Mouse (Mus musculus): ENCODE data around the gene Cdca8.

Gene Cdca8

DNA sequence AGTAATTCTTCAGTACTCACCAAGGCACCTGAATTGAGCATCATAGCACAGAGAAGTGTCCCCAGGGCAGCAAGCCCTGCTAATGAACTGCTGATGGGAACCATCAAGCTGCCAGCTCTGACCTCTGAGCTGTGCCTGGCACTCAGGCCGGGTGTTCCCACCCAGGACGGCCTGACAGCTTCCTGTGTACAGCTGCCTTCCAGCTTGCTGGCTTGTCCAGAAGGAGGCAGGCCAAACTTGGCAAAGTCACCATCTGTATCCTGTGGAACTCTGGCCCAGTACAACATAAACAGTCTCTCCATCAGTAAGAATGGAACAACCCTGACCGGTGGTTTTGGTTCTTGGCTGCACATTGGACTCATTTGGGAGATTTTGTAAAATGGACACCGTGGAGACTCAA is 14.4 kb upstream of the Cdca8 start:
- DNase-seq (ENCODE audit: low spot score): no peak

DNA sequence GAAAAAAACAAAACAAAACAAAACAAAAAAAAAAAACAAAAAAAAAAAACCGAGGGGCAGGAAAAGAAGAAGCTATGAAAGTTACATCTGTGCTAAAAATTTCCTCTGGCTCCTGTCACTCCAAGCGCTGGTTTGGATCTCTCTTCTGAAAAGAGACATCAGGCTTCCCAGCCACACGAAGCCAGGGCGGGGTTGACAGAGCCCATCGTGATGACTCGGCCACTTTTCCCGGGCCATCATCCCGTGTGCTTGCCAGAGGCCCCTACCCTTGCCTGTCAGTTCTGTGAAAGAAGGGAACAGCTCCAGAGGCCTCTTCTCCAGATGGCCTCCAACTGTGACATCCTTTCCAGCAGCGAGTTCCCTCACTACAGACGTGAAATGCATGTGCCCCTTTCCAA is 11.9 kb upstream of the Cdca8 start:
- DNase-seq (ENCODE audit: low spot score): no peak

DNA sequence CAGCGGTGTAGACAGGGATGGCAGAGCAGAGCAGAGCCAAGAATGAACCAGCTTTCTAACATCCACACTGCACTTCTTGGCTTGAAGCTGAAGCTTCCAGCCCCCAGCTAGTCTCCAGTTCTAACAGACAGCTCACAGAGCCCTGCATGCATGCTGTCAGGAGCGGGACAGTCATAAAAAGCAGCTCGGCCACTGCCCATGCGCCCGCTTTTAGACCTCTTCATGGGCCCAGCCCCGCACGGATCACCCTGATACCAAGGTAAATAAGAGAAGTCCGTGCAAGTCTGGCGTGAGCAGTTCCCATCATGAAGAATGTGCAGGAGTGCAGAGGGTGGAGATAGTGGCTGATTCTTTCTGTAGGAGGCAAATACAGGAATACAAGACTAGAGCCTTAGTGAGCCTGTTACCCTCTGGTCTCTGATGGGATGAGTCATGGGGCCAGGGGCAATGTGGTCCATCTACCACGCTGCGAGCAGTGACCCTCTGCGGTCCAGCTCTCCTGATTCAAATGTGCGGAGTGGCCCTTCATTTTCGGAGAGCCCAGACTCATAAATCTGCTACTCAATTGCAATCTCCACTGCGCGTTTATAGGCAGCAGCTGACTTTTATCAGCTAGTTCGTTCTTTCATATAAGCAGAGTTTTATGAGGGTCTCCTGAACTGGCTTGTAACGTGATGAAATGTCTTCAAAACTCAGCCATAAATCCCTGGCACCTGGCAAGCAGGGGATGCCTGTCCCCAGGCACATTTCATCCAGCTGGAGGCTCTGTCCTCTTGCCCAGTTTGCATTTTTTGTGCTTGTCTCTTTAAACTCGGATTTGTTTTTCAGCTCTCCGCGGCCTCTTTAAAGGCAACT is 11.3 kb upstream of the Cdca8 start:
- DNase-seq (ENCODE audit: low spot score): no peak

DNA sequence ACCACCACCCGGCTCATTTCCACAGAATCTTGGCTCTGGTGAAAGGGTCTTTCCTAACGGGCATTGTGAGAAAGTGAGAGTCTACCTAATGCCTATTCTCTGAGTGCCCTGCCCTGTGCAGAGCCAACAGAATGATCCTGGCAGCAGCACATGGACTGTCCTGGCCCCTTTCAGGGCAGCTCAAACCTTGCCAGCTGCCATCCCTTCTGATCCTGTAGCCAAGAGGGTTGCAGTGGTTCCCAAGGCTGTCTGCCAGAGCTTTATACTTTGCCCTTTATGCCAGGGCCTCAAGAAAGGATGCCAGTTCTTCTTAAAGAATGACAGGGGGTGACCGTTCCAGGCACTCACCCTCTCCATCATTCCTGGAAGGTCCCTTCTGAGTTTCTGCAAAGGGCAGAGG is 10.4 kb upstream of the Cdca8 start:
- DNase-seq (ENCODE audit: low spot score): no peak

DNA sequence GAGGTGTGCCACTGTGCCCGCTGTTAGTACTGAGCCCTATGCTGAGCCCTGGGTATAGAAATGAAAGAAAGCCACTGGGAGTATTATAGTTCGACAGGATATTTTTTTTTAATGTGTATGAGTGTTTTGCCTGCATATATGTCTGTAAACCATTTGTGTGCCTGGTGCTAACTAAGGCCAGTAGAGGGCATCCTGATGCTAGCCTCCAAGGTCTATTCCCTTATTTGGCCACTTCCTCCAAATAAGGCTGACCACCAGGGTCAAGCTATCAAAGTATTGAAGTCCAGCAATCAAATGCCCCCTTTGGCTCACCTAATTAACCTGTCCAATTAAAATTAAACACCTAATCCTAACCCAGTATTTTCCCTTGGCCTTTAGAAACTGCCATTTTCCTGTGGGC is 5.8 kb upstream of the Cdca8 start:
- no peak for DNase-seq (ENCODE audit: low spot score)

DNA sequence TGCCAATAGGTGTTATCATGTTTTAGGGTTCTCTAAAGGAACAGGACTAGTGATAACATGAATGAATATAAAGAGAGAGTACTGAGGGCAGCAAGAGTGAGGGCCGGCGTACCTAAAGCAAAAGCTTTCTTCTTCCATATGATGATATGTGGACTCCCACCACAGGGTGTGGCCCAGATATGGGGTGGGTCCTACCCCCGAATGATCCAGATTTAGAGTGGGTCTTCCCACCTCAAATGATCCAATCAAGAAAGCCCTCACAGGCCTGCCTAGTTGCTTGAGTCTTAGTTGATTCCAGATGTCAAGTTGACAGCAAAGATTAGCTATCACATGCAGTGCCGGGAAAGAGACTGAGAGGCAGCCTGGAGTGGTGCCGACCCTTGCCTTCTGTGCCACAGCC is 4.7 kb upstream of the Cdca8 start:
- no peak for DNase-seq (ENCODE audit: low spot score)

DNA sequence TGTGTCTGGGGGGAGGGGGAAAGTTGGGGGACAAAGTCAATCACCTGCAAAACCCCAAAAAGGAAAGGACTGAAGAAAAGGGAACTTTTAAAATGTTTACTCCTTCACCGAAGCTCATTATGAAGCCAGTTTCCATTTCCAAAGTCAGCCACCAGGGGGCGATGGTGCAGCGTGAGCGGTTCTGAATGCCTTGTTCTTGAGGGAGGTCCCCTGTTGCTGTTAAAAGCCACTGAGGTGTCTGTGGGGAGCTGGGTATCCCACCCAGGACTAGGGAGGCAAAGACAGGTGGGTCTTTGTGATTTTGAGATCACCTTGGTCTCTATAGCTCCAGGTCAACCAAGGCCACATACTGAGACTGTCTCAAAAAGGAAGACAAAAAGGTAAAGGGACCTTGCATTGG is 3.9 kb upstream of the Cdca8 start:
- DNase-seq (ENCODE audit: low spot score): peak; percentile 52

DNA sequence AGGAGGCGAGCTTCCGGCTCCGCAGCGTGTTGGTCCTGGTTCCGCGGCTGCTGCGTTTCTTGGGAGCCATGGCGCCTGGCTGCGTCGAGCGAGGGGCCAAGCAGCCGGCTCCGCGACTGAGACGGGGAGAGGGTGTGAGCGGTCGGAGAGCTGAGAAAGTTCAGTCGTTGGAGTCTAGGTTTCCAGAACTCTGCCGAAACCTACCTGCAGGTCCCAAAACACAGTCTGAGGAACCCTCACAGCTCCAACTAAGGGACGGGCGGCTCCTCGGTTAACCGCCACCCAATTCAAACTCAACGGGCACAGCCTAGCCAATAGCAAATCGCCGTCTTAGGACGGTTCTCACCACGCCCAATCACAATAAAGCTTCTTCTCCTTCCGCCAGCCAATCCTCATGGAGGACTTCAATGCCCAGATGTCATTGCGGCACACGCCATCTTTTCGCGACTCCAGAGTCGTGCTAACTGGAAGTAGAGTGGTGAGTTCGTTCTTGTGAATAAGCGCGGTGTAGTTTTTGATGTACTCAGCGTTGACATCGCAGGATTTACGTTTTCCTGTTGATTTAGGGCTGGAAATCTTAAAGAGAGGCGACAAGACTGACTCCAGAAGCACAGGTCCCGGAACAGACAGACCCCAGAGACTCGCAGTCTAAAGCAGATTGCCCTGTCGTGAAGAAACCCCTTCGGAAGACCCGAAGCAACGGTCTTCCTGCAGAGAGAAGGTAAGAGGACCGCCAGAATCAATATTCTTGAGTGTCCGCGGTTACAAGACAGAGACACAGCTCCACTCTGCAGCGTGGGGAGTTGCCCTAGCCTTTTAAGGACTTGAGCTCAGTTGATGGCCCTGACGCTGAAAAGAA is 2.3 kb downstream of the Cdca8 start, which contains the start of gene 9930104L06Rik:
Gene 9930104L06Rik (plus strand): TSS at position 436 of the 859 bp plus-strand sequence.
- DNase-seq (ENCODE audit: low spot score): peak; percentile 95

DNA sequence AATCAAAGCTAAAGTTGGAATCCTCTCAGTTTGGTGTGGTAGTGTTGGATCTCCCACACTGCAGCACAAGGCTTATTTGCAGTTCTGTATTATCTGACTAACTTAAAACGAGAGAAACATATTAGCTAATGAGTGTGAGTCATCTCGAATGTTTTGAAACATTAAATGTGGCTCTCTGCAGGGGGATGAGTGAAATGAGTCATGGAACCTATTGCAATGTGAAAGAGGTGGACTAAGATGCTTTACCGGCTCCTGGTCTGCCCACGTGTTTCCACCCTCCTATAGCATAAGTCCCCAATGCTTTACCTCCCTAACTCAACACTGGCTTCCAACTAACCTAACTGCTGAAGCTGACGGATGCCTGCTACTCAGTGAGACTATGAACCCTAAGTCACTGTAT is 11.0 kb downstream of the Cdca8 start:
- DNase-seq (ENCODE audit: low spot score): no peak

DNA sequence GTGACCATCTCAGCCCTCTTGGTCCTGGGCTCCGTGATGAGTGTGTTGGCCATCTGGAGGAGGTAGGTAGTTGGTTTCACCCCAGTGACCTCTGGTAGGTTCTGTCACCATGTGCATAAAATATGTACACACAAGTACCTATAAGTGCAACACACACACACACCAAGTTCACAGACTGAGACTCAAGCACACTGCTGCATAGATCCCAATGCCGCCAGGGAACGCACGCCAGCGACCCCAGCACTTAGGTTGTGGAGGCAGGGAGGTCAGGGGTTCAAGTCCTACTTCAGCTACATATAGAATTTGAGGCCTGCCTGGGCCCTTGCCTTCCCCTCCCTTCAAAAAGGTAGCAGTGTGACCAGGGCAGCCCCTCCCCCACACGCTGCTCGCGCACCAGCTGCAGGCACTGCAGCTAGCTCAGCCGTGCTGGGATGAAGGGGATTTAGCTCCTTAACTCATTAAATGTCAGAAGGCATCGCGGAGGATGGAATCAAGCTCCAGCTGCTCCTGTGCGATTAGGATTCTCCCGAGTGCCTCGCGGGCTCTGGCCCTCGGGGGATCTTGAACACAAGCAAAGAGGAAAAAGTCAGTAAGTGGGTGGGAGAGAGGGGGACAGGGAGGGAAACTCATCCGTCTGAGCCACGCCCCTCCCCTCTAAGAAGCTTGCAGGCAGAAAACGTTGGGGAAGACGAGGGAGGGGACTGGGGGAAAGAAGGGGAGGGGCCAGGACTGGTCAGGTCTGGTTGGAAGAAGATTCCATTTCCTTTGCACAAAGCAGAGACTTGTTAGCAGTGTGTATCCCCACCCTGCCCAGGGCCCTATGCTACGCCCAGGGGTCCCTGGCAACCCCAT is 32.9 kb downstream of the Cdca8 start:
- DNase-seq (ENCODE audit: low spot score): peak; percentile 40

DNA sequence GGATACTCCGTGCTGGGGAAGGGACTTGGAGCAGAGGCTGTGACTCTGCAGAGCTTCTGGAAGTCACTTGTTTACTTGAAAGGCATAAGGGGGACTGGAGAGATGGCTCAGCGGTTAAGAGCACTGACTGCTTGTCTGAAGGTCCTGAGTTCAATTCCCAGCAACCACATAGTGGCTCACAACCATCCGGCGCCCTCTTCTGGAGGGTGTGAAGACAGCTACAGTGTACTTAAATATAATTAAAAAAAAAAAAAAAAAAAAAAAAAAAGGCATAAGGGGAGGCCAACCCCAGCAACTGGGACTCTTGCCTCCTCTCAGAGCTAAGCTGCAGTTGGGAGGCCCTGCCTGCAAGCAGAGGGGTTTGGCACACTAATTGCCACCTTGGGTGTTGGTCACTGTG is 33.7 kb downstream of the Cdca8 start:
- no peak for DNase-seq (ENCODE audit: low spot score)

DNA sequence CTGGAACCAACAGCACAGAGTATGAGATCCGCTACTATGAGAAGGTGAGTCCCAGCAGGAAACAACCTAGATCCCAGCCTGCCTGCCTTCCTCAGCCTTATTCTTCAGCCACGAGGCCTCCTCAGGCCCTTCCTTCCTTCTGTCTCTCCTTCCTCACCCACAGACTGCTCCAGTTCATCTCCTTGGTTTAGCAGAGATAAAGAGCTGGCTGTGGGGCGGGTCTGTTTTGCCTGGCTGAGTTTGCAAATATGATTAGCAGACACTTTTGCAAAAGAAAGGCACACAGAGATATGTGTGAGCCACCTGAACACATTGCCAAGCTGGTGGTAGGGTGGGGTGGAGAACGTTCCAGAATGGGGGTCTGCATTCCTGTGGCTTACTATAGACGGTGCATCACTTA is 39.2 kb downstream of the Cdca8 start:
- DNase-seq (ENCODE audit: low spot score): no peak

DNA sequence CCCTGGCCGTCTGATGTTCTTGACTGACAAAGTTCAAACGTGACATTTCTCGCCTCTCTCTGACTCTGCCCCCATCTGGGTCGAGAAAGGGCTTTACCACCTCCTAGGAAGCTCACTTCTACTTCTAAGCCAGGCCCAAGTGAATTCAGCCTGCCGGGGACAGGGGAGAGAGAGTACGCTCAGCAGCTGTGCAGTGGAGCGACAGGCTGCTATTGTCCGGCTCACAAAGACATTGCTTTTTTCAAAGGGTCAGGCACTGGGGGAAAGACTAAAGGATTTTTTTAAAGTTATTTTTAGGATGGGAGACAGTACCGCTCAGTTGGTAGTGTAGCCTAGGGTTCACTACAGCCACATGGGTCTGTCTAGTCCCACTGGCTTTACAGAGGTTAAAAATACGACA is 40.7 kb downstream of the Cdca8 start:
- no peak for DNase-seq (ENCODE audit: low spot score)

DNA sequence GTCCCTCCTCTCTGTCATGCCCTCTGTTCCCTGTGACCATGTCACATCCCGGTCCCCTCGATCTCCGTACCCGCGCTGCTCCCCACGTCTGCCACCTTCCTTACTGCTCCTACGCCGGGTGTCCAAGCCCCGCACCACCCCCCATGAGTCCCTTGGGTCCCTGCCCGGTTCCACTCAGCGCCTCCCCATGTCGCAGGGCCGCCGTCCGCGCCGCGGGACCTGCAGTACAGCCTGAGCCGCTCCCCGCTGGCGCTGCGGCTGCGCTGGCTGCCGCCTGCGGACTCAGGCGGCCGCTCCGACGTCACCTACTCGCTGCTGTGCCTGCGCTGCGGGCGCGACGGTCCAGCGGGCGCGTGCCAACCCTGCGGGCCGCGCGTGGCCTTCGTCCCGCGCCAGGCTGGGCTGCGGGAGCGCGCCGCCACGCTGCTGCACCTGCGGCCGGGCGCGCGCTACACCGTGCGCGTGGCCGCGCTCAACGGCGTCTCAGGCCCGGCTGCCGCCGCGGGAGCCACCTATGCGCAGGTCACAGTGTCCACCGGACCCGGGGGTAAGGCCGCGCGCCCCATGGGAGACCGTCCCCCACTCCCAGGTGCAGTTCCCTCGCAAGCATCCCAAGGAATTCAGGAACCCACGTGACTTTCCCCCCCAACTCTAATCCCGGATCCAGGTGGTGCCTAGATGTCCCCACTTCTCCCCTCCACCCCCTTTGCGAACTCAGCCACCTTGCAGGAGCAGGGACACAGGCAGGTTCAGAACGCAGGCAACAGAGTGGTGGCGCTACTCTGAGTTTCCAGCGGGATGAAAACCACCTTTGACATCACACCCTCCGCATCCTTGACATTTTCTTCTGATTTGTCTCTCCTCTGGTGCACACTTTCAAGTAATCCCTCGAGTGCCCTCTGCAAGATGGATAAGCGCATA is 44.3 kb downstream of the Cdca8 start:
- DNase-seq (ENCODE audit: low spot score): no peak

DNA sequence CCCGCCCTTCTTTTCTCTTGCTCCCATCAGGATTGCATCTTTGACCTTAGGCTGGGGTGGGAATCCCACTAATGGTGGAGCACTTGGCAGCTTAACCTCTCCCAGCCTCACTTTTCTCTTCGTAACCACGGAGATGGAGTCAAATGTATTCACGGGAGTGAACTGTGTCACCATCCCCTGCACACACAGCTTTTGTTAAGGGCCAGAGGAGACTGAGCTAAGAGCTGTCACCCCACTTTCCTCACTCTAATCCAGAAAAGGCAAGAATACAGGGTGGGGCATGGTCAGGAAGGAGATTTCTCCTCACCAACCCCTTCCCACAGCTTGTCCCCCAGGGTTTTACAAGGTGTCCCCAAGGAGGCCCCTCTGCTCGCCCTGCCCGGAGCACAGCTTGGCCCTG is 45.3 kb downstream of the Cdca8 start:
- no peak for DNase-seq (ENCODE audit: low spot score)

DNA sequence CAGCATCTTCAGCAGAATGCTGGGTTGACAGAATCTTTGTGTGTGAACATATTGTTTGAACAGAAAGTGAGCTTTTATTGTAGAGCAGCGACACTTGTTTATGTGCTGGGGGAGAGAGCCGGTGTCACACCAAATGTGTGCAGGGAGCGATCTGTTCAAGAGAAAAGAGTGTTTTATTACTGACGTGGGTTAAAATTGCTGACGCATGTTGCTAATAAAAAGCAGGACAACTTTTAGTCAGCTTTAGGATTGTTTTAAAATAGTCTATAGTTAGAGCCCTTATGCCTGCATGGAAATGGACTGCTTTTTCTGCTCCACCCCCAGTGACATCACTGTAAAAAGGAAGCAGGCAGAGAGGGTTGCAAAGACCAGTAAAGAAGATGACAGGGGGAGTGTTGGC is 48.3 kb downstream of the Cdca8 start:
- no peak for DNase-seq (ENCODE audit: low spot score)

DNA sequence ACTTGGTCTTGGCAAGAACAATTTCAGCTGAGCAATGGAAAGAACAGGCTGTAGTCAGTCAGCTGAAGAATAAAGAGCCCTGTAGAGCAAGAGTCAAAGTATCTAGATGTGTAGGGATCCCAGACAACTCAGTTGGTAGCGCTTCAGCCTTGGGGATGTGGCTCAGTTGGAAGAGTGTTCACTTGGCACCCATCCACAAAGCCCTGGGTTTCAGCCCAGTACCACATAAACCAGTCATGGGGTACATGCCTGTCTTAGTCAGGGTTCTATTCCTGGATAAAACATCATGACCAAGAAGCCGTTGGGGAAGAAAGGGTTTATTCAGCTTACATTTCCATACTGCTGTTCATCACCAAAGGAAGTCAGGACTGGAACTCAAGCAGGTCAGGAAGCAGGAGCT is 49.2 kb downstream of the Cdca8 start:
- DNase-seq (ENCODE audit: low spot score): no peak

DNA sequence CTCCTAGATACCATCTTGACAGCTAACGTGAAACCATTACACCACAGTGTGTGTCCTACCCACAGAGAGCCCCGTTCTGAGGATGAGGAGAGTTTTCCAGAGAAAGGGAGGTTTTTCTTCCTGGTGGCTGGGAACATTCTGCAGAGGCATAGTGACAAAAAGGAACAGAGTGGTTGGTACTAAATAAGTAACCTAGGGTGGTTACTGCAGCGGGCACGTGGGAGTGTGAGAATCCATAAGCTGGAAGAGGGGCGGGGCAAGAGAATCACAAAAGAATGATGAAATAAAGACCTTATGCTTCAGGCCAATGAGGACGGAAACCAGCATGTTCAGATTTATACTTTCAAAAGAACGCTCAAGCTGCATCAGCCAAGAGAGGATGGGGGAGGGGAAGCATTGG is 50.4 kb downstream of the Cdca8 start:
- DNase-seq (ENCODE audit: low spot score): no peak

DNA sequence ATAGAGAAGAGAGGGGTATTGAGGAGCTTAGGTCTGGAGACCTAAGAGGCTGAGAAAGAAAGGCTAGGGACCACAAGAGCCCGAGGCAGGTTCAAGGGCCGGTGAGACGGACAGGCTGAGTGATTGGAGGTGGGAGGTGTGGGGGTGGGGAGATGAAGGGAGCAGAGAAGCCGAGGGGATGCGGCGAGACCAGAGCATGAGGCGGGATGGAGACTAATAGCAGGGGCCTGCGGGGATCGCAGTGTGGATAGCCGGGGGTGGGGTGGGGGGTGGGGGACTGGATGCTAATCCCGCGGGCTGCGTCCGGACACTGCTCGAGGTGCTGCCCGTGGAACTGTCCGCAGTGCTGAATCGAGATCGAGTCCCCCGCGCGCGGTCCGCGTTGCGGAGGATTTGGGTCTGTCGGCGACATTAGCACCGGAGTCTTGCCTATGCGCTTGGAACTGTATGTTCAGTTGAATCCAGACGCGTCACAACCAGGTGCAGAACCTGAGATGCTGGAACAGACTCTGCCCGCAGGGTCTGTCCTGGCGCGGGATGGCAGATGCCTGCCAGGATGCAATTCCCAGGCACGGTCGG is 56.9 kb downstream of the Cdca8 start:
- peak; percentile 40 for DNase-seq (ENCODE audit: low spot score)

DNA sequence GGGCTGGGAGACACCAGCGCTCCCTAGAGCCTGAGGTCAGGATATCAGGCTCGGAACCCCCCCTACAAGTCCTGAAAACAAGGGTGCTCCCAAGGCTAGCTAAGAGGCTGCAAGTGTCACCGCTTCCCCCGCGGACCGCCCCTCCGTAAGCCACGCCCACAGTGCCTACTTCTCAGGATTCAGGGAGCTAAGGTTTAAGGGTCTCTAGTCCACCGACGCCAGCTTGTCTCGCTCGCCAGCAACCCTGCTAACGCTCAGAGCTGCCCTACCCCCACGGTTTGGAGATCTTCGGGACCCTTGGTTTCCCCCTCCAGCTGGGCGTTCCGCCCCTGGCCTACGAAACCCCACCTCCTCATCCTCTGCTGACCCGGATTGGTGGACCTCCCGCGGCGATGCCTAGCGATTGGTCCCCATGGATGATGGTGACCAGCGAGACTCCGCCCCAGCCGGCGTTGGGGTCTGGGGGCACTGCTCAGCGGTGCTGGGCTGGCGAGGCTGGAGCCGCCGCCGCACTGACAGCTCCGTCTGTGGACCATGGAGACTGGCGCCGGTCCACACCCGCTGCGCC is 57.7 kb downstream of the Cdca8 start:
- DNase-seq (ENCODE audit: low spot score): peak; percentile 51

DNA sequence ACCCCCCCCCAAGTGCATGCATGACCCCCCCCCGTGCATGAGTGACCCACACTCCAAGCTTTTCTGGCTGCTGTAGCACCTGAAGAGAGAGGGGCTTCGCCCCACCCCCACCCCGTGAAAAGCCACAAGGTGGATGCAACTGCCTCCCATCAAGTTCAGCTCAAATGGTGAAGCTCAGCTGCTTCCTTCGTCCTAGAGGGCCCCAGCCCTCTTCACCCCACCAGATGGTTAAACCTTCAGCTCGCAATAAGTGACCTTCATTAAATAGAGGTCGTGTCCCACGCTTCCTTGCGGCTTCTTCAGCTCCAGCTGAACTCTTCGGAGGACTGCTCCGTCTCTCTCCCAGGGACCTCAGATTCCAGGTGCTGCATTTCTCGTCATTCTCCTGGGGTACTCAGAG is 58.5 kb downstream of the Cdca8 start, which contains the start of gene Epha10:
Gene Epha10 (plus strand): TSS at position 301 of the 400 bp plus-strand sequence.
- DNase-seq (ENCODE audit: low spot score): no peak

Data from yolk sac, embryonic 10.5 days (tissue).